In genomic region chr19:55912813-55913212, GRCm38 (mm10) we compare ENCODE assay signal across 21 mouse cellular contexts.
A peak's percentile ranks its signal among the peaks of the same experiment; 100 is the strongest.
DNase-seq lines count a peak whose midpoint lies in the region; ATAC-seq and TF ChIP-seq lines count a peak whose summit lies in the region.
"Had no signal": no experiment of that assay in that cellular context is flagged by ENCODE, and none has a peak within 500 bp of the region (broad histone marks: within the 10 kb centered on the region; RNA-seq: fewer than 3 reads in every experiment).

No protein-coding gene starts in this region.

- WGBS in heart, adult 2 months = 92% methylated on average over 8 of the region's 8 CpGs
- WGBS in lung, postnatal 0 days = 92% methylated on average over 8 of the region's 8 CpGs
- 92% methylated on average over 8 of the region's 8 CpGs for WGBS in embryonic facial prominence, embryonic 10.5 days

- DNase-seq in heart, adult 2 months = no peak
- DNase-seq in heart, adult 8-10 months (ENCODE audit: low spot score) = no peak
- no peak for DNase-seq in lung, postnatal 0 days (ENCODE audit: low spot score)
- no peak for DNase-seq in lung, postnatal 10 days
- DNase-seq in ZHBTc4 (ENCODE audit: low read depth, low spot score) = peak; percentile 53
- no peak for DNase-seq in embryonic facial prominence, embryonic 10.5 days (ENCODE audit: low spot score)
- DNase-seq in cerebellum, postnatal 25 days = no peak
- DNase-seq: adrenal gland, postnatal 25 days; cerebellum, adult 2 months; gastrocnemius, postnatal 25 days; heart, postnatal 10 days; kidney, adult 11 months; kidney, postnatal 10 days; layer of hippocampus, adult 9-11 months; right cerebral cortex, postnatal 4 days; thymus, postnatal 4 days had no signal

- intact Hi-C loops in heart, adult 2 months (cut with DNase I) = no loop called here

- H3K9me3 ChIP-seq in lung, postnatal 0 days (ENCODE audit: low read length) = no peaks in the 10 kb centered on the region
- peaks cover 6% of the 10 kb centered on the region; the same call in 1 of the 2 replicates for H3K9me3 ChIP-seq in embryonic facial prominence, embryonic 10.5 days
- H3K9me3 ChIP-seq: embryonic facial prominence, embryonic 13.5 days; heart, embryonic 10.5 days; hindbrain, embryonic 13.5 days; lung, embryonic 15.5 days had no signal

- H3K79me2 ChIP-seq in heart, adult 2 months (replicated peaks; ENCODE audit: control insufficient read depth, insufficient read depth, low read length) = no peaks in the 10 kb centered on the region

- no peak for ATAC-seq in lung, postnatal 0 days

- no peaks in the 10 kb centered on the region for H3K36me3 ChIP-seq in heart, adult 2 months (ENCODE audit: control insufficient read depth, insufficient read depth, low read length)
- H3K36me3 ChIP-seq in lung, postnatal 0 days (ENCODE audit: insufficient read depth, low read length) = peaks cover 10% of the 10 kb centered on the region; the same call in 1 of the 2 replicates
- H3K36me3 ChIP-seq in embryonic facial prominence, embryonic 10.5 days (replicated peaks) = peaks cover 91% of the 10 kb centered on the region

- no peaks in the 10 kb centered on the region for H3K4me1 ChIP-seq in heart, adult 2 months (ENCODE audit: control insufficient read depth, insufficient read depth, low read length)
- H3K4me1 ChIP-seq in lung, postnatal 0 days (ENCODE audit: insufficient read depth, low read depth, low read length) = no peaks in the 10 kb centered on the region
- peaks cover 7% of the 10 kb centered on the region for H3K4me1 ChIP-seq in embryonic facial prominence, embryonic 10.5 days
- H3K4me1 ChIP-seq: heart, embryonic 10.5 days had no signal

- no peak overlapping the region for H3K4me2 ChIP-seq in lung, postnatal 0 days (replicated peaks; ENCODE audit: low read depth, low read length)
- H3K4me2 ChIP-seq: embryonic facial prominence, embryonic 13.5 days; hindbrain, embryonic 13.5 days; limb, embryonic 13.5 days; lung, embryonic 15.5 days had no signal

- no peak overlapping the region for H3K9ac ChIP-seq in heart, adult 2 months (ENCODE audit: low read depth, low read length)
- no peak overlapping the region for H3K9ac ChIP-seq in lung, postnatal 0 days (replicated peaks; ENCODE audit: low read depth)
- H3K9ac ChIP-seq: embryonic facial prominence, embryonic 13.5 days; hindbrain, embryonic 13.5 days; limb, embryonic 13.5 days; lung, embryonic 15.5 days had no signal

- no peak overlapping the region for H3K4me3 ChIP-seq in heart, adult 2 months
- no peak overlapping the region for H3K4me3 ChIP-seq in lung, postnatal 0 days (ENCODE audit: low read depth, low read length)
- no peak overlapping the region for H3K4me3 ChIP-seq in embryonic facial prominence, embryonic 10.5 days
- H3K4me3 ChIP-seq: embryonic facial prominence, embryonic 13.5 days; heart, embryonic 10.5 days; hindbrain, embryonic 13.5 days; limb, embryonic 13.5 days; lung, embryonic 15.5 days had no signal

- no peak overlapping the region for H3K27ac ChIP-seq in heart, adult 2 months
- H3K27ac ChIP-seq in lung, postnatal 0 days (ENCODE audit: low read length) = no peak overlapping the region
- H3K27ac ChIP-seq in embryonic facial prominence, embryonic 10.5 days (replicated peaks) = no peak overlapping the region
- H3K27ac ChIP-seq: embryonic facial prominence, embryonic 13.5 days; heart, embryonic 10.5 days; hindbrain, embryonic 13.5 days; limb, embryonic 13.5 days; lung, embryonic 15.5 days had no signal

- TF ChIP-seq EP300 in heart, adult 2 months (IDR thresholded peaks at IDR 0.05; ENCODE audit: insufficient read depth, low read depth, low read length) = no peak
- no peak for TF ChIP-seq EP300 in lung, postnatal 0 days (IDR thresholded peaks at IDR 0.05)

- TF ChIP-seq POLR2A in heart, adult 2 months (IDR thresholded peaks at IDR 0.05; ENCODE audit: insufficient read depth, low read depth, low read length) = no peak

- H3K27me3 ChIP-seq in heart, adult 2 months (ENCODE audit: control insufficient read depth, insufficient read depth, low read length) = no peaks in the 10 kb centered on the region
- H3K27me3 ChIP-seq in lung, postnatal 0 days (replicated peaks; ENCODE audit: insufficient read depth, low read length) = no peaks in the 10 kb centered on the region
- no peaks in the 10 kb centered on the region for H3K27me3 ChIP-seq in embryonic facial prominence, embryonic 10.5 days (replicated peaks; ENCODE audit: low read depth, poor library complexity, severe bottlenecking)
- H3K27me3 ChIP-seq: embryonic facial prominence, embryonic 13.5 days; hindbrain, embryonic 13.5 days; limb, embryonic 13.5 days; lung, embryonic 15.5 days had no signal

- TF ChIP-seq CTCF in heart, adult 2 months (IDR thresholded peaks at IDR 0.05) = 0 out of 2 replicates have a peak, but pooled peaks have one; percentile 22
- TF ChIP-seq CTCF in lung, postnatal 0 days (IDR thresholded peaks at IDR 0.05) = 0 out of 2 replicates have a peak, but pooled peaks have one; percentile 3
